Mouse (Mus musculus) forebrain, embryonic 13.5 days (tissue): Measurements from ENCODE around the gene Faf2. TPM values are rescaled to one million over a fixed set of nuclear protein-coding genes. Genes with fewer than 3 reads are reported as not detected.

Source experiments
- ATAC-seq: fragments of 200-750 bp; cut with Nextera tagmentation; 2 replicates; pipeline ENCODE4 v1.8.0; 2017
- H3K27ac ChIP-seq: fragments of 300-500 bp; sonication (generic); 2 replicates; pipeline ENCODE4 v1.5.1; 2015; ENCODE audit warnings: inconsistent platforms, mild to moderate bottlenecking, moderate library complexity
- H3K27me3 ChIP-seq: fragments of 300-500 bp; sonication (generic); 2 replicates; pipeline ENCODE4 v1.6.1; 2015; ENCODE audit warnings: mild to moderate bottlenecking, inconsistent platforms
- H3K36me3 ChIP-seq: fragments of 300-500 bp; sonication (generic); 2 replicates; pipeline ENCODE4 v1.6.1; 2015; ENCODE audit warnings: mild to moderate bottlenecking, inconsistent platforms; ENCODE audit not compliant: poor library complexity, severe bottlenecking
- H3K4me1 ChIP-seq: fragments of 300-500 bp; sonication (generic); 2 replicates; pipeline ENCODE4 v1.6.1; 2015; ENCODE audit warnings: inconsistent platforms
- H3K4me2 ChIP-seq: fragments of 300-500 bp; sonication (generic); 2 replicates; pipeline ENCODE4 v1.6.1; 2015; ENCODE audit warnings: inconsistent platforms, mild to moderate bottlenecking, moderate library complexity
- H3K4me3 ChIP-seq: fragments of 300-500 bp; sonication (generic); 2 replicates; pipeline ENCODE4 v1.5.1; 2015; ENCODE audit warnings: mild to moderate bottlenecking, inconsistent platforms
- H3K9ac ChIP-seq: fragments of 300-500 bp; sonication (generic); 2 replicates; pipeline ENCODE4 v1.6.1; 2015; ENCODE audit warnings: mild to moderate bottlenecking, inconsistent platforms
- H3K9me3 ChIP-seq: fragments of 300-500 bp; sonication (generic); replicated peaks from 2 replicates; pipeline ENCODE4 v1.6.1; 2016; ENCODE audit warnings: inconsistent platforms
- WGBS: fragments of 180-500 bp; shearing (Covaris S2); methylation state at CpG from one replicate; pipeline ENCODE4 v1.1.7; 2015; 5-methylcytosine and 5-hydroxymethylcytosine counted together
- polyA plus RNA-seq: library from polyadenylated mRNA; unstranded; fragments of >200 nt; fragmentation: Nextera tagmentation; extraction: Ambion mirVana; gene quantifications from 2 replicates; pipeline ENCODE4 v1.2.1, GENCODE M21; 2015

Gene Faf2
- polyA plus RNA-seq, 1 experiment from 2014 or later, result 73.2 TPM

DNA sequence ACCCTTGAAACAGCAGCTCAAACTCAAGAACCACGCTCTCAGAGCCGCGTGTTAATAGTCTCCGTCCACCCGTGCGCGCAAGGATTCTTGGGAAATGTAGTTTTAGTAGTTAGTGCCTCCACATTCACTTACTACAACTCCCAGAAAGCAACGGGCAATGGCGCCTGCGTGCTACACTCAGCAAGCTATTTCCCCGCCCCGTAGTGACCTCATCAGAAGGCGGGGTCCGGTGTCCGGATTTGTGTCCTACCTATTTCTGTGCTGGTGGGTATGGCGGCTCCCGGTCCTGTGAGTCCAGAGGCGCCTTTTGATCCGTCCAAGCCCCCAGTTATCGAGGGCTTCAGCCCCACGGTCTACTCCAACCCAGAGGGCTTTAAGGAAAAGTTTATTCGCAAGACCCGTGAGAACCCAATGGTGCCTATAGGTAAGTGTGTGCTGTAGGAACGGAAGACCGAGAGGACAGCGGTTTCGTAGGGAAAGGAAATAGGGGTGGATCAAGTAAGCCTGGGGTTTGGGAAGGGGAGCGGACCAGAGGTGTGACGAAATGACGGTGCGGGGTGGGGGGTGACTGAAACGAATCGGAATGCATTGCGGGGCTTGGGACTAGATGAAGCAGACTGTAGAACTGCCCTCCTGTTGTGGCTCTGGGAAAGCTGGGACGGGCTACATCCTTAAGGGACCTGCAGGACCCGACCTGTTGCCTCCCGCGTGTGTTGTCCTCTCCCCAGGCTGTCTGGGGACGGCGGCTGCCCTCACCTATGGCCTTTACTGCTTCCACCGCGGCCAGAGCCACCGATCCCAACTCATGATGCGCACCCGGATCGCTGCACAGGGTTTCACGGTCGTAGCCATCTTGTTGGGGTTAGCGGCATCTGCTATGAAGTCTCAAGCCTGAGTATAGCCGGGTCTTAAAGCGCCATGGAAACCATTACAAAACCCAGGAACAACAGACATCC lies 31.3 kb upstream of the Faf2 start, which contains the start of the genes Nop16 and Higd2a:
Gene Nop16 (minus strand): TSS at position 95 of the 956 bp plus-strand sequence.
Gene Higd2a (plus strand): TSS at position 212 of the 956 bp plus-strand sequence.
- Histone ChIP-seq H3K27ac (peak within 1 kb of the TSS; percentile 80), H3K4me2 (peak within 1 kb of the TSS; percentile 83), H3K27me3 (no peaks in the 10 kb centered on the region), H3K4me3 (peak within 1 kb of the TSS; percentile 79), H3K9me3 (no peaks in the 10 kb centered on the region), H3K9ac (peak within 1 kb of the TSS; percentile 89), H3K4me1 (peaks cover 30% of the 10 kb centered on the region), H3K36me3 (peaks cover 35% of the 10 kb centered on the region)
- ATAC-seq, result peak; percentile 97
- under 1% methylated on average over 51 of the region's 51 CpGs for WGBS

DNA sequence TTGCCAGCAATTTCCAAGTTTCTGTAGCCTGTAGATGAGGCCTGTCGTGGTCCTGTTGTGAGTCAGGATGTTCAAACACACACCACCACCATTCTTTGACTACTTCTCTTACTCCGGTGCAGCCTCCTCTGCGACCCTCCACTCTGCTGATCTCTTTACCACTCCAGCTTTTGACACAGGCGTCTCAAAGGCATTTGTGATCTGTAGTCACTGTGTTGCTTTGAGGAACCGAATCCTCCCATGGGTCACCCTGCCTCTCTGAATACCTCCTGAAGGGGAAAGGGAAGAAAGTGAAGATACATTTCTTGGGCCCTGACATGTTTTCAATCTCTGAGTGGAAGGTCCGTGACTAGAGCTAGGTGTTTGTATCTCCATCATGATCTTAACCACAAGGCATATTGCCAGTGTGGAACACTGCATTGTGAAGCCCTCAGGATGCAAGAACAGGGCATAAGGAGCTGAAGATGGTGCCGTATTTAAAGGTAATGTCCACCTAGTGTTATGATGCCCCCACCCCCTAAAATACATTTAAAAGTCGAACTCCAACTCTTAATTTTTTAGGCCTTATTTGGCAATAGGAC lies 29.7 kb upstream of the Faf2 start:
- no peaks in the 10 kb centered on the region for H3K27me3 ChIP-seq
- H3K9ac ChIP-seq, result no peak overlapping the region
- WGBS, result 90% methylated on average over 8 of the region's 8 CpGs
- peaks cover 30% of the 10 kb centered on the region for H3K4me1 ChIP-seq
- no peak overlapping the region for H3K4me3 ChIP-seq
- H3K27ac ChIP-seq, result no peak overlapping the region
- no peaks in the 10 kb centered on the region for H3K9me3 ChIP-seq
- ATAC-seq, result no peak
- H3K36me3 ChIP-seq, result peaks cover 27% of the 10 kb centered on the region; the same call in 1 of the 2 replicates
- H3K4me2 ChIP-seq, result peak overlapping the region; percentile 83; the same call in 1 of the 2 replicates

GRCm38 (mm10) chr13:54593617-54594016 lies 28.0 kb upstream of the Faf2 start:
- peaks cover 26% of the 10 kb centered on the region for H3K36me3 ChIP-seq
- no peak overlapping the region for H3K4me3 ChIP-seq
- H3K4me2 ChIP-seq, result no peak overlapping the region
- no peaks in the 10 kb centered on the region for H3K9me3 ChIP-seq
- no peaks in the 10 kb centered on the region for H3K27me3 ChIP-seq
- WGBS, result 90% methylated on average over 11 of the region's 11 CpGs
- H3K27ac ChIP-seq, result no peak overlapping the region
- H3K4me1 ChIP-seq, result peaks cover 24% of the 10 kb centered on the region
- ATAC-seq, result no peak
- no peak overlapping the region for H3K9ac ChIP-seq

- Histone ChIP-seq H3K4me2 (no peak overlapping the region), H3K4me1 (peaks cover 8% of the 10 kb centered on the region), H3K27ac (no peak overlapping the region), H3K9ac (no peak overlapping the region), H3K9me3 (no peaks in the 10 kb centered on the region), H3K27me3 (no peaks in the 10 kb centered on the region), H3K36me3 (peaks cover 36% of the 10 kb centered on the region), H3K4me3 (no peak overlapping the region)
- no peak for ATAC-seq
- 89% methylated on average over 8 of the region's 8 CpGs for WGBS
Measured at GRCm38 (mm10) chr13:54596107-54596690, 25.4 kb upstream of the Faf2 start.

- no peaks in the 10 kb centered on the region for H3K9me3 ChIP-seq
- H3K27me3 ChIP-seq, result peaks cover under 1% of the 10 kb centered on the region
- H3K4me2 ChIP-seq, result no peak overlapping the region
- H3K27ac ChIP-seq, result no peak overlapping the region
- H3K4me3 ChIP-seq, result no peak overlapping the region
- H3K9ac ChIP-seq, result no peak overlapping the region
- 74% methylated on average over 5 of the region's 5 CpGs for WGBS
- peaks cover 36% of the 10 kb centered on the region for H3K36me3 ChIP-seq
- peaks cover 1% of the 10 kb centered on the region; the same call in 1 of the 2 replicates for H3K4me1 ChIP-seq
- ATAC-seq, result no peak
Measured at GRCm38 (mm10) chr13:54596870-54597269, 24.7 kb upstream of the Faf2 start.

DNA sequence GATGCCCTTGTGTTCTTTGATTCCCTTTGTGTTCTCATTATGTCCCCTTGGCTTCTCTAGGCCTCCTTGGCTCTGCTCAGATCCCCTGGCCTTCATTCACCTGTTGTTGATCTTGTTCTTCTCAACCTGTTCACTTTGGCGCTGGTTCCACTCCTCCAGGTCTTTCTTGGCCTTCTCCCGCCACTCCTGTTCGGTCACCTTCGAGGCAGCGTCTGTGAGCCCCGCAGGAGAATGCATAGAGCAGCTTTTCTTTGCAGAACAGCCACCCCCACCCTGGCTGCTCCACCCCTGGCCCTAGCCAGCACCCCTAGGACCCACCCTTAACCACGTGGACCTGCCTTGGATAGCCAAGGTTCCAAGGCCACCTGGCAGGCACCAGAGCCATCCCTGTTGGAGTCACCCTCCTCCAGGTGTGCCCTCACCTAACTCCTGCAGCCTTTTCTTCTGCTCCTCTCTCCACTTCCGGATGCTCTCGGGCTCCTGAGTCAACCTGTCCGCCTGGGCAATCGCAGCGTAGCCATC lies 22.9 kb upstream of the Faf2 start:
- H3K9me3 ChIP-seq, result no peaks in the 10 kb centered on the region
- ATAC-seq, result no peak
- no peak overlapping the region for H3K4me3 ChIP-seq
- H3K27me3 ChIP-seq, result peaks cover 6% of the 10 kb centered on the region
- H3K27ac ChIP-seq, result no peak overlapping the region
- WGBS, result 91% methylated on average over 12 of the region's 12 CpGs
- peaks cover 3% of the 10 kb centered on the region; the same call in 1 of the 2 replicates for H3K4me1 ChIP-seq
- no peak overlapping the region for H3K9ac ChIP-seq
- H3K36me3 ChIP-seq, result peaks cover 34% of the 10 kb centered on the region
- no peak overlapping the region for H3K4me2 ChIP-seq

DNA sequence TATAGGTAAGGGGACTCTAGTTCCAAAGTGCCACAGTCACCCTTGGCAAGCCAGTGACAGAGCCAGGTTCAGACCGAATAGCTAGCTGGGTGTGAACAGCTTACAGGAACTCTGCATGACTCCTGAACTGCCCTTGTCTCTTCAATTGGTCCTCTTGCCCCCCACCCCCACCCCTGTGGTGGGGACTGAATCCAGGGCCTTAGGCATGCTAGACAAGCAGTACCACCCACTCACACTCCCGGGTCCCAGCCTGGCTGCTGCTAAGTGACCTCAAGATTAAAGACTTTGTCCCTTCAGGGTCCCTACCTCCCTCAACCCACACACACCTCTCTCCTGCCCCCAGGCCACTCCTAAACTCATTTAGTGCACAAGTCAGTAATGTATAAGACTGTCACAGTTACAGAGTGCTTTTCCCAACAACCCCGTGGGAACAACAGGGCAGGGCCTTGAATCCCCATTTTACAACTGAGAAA lies 18.9 kb upstream of the Faf2 start:
- Histone ChIP-seq H3K4me3 (no peak overlapping the region), H3K4me2 (no peak overlapping the region), H3K9me3 (no peaks in the 10 kb centered on the region), H3K9ac (no peak overlapping the region), H3K27me3 (peaks cover 27% of the 10 kb centered on the region), H3K36me3 (peaks cover 19% of the 10 kb centered on the region), H3K27ac (no peak overlapping the region), H3K4me1 (0 out of 2 replicates have a peak, but pooled peaks cover 3% of the 10 kb centered on the region)
- no peak for ATAC-seq
- 54% methylated on average over 3 of the region's 3 CpGs for WGBS

DNA sequence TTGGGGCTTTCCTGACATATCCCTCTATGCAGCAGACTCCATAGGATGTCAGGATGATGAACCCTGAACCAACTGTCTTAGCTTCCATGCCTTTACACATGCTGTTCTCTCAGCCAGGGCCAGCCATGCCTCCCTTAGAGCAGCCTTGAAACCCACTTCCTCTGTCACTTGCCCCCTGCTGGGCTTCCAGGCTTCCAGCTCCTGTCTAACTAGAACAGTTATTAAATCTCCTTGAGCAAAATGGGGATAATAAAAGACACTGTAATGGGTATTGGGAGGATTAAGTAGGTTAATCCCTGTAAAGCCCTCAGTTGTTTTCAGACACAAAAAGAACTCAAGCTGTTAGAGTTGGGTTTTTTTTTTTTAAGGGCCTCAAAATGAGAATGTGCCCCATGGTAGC lies 18.1 kb upstream of the Faf2 start:
- Histone ChIP-seq H3K27me3 (peaks cover 30% of the 10 kb centered on the region), H3K9ac (no peak overlapping the region), H3K4me1 (peaks cover 4% of the 10 kb centered on the region), H3K4me3 (no peak overlapping the region), H3K36me3 (peaks cover 11% of the 10 kb centered on the region), H3K9me3 (no peaks in the 10 kb centered on the region), H3K27ac (no peak overlapping the region), H3K4me2 (no peak overlapping the region)
- no peak for ATAC-seq

- H3K9ac ChIP-seq, result no peak overlapping the region
- H3K27ac ChIP-seq, result no peak overlapping the region
- no peak for ATAC-seq
- 22% methylated on average over 4 of the region's 4 CpGs for WGBS
- no peak overlapping the region for H3K4me2 ChIP-seq
- H3K36me3 ChIP-seq, result peaks cover 4% of the 10 kb centered on the region
- H3K4me1 ChIP-seq, result peaks cover 11% of the 10 kb centered on the region
- no peak overlapping the region for H3K4me3 ChIP-seq
- peaks cover 38% of the 10 kb centered on the region for H3K27me3 ChIP-seq
- no peaks in the 10 kb centered on the region for H3K9me3 ChIP-seq
Measured at GRCm38 (mm10) chr13:54604221-54604620, 17.4 kb upstream of the Faf2 start.

- whole genome bisulfite sequencing, result 88% methylated on average over 5 of the region's 5 CpGs
- H3K4me1 ChIP-seq, result peaks cover 13% of the 10 kb centered on the region
- peaks cover 39% of the 10 kb centered on the region for H3K27me3 ChIP-seq
- no peak overlapping the region for H3K9ac ChIP-seq
- no peak overlapping the region for H3K4me3 ChIP-seq
- H3K36me3 ChIP-seq, result no peaks in the 10 kb centered on the region
- no peak for ATAC-seq
- no peaks in the 10 kb centered on the region for H3K9me3 ChIP-seq
- H3K27ac ChIP-seq, result no peak overlapping the region
- H3K4me2 ChIP-seq, result no peak overlapping the region
Measured at GRCm38 (mm10) chr13:54605426-54605825, 16.2 kb upstream of the Faf2 start.

GRCm38 (mm10) chr13:54607204-54607603 lies 14.4 kb upstream of the Faf2 start:
- Histone ChIP-seq H3K9ac (no peak overlapping the region), H3K4me3 (no peak overlapping the region), H3K27me3 (peaks cover 34% of the 10 kb centered on the region), H3K9me3 (no peaks in the 10 kb centered on the region), H3K27ac (no peak overlapping the region), H3K36me3 (no peaks in the 10 kb centered on the region), H3K4me2 (no peak overlapping the region), H3K4me1 (peaks cover 24% of the 10 kb centered on the region)
- no peak for ATAC-seq
- WGBS, result 77% methylated on average over 5 of the region's 5 CpGs

DNA sequence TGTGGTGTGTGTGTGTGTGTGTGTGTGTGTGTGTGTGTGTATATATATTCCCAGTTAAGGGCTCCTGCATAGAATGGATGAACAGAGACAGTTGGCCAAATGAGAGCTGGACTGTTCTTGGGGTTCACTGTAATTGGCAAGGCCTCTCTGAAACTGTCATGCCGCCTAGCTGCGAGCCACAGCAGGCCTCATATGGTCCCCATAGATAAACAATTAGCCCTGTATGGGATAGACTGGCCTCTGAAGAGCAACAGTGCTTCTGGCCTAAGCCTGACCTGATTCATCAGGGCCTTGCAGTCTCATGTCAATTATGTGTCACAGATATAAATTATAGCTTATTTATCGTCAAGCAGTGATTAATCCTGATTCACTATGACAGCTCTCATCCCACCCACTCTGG lies 13.6 kb upstream of the Faf2 start:
- Histone ChIP-seq H3K4me2 (no peak overlapping the region), H3K36me3 (no peaks in the 10 kb centered on the region)

More for the DNA sequence above, 13.6 kb upstream of the Faf2 start:
- Histone ChIP-seq H3K27me3 (peaks cover 33% of the 10 kb centered on the region), H3K27ac (no peak overlapping the region), H3K9me3 (no peaks in the 10 kb centered on the region), H3K4me3 (no peak overlapping the region), H3K9ac (no peak overlapping the region), H3K4me1 (peaks cover 24% of the 10 kb centered on the region)
- ATAC-seq, result no peak
- 70% methylated on average over 3 of the region's 3 CpGs for WGBS
